Mouse (Mus musculus): ENCODE results near the gene Ncam1.

Gene Ncam1

DNA sequence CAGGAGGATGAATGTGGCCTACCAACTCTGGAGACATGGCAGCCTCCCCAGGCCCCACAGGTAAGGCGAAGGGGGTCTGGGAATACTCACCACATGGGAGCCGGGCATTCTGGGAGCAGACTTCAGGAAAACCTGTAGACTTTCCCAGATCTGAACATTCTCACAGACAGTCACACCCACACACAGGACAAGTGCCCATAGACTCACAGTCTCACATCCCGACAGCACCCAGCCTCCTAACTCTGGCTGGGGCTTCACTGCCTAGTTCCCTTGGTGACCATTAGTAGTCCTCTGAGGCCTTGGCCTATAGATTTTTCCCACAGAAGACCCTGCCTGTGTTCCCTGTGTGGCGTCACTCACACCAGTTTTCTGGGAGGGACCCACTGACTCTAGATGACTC is 288.1 kb downstream of the Ncam1 start:
- DNase-seq (ENCODE audit: extremely low read depth, insufficient read length, low spot score), result no peak

DNA sequence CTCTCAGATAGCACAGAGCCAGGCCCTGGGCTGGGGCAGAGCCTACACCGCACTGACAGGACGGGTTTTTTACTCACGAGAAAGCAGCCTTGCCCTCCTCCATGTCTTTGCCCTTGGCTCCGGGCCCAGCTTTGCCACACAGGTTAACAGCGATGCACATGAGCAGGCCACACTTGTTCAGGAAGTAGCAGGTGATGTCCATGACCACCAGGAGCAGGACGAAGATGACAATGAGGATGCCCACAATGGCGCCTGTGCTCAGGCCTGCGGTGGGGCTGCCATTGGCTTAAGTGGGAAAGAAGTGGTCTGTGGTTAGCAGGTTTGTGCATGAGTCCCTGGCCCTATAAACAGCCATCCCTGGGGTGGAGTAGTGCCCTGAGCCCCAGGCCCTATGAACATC is 289.1 kb downstream of the Ncam1 start:
- no peak for DNase-seq (ENCODE audit: extremely low read depth, insufficient read length, low spot score)

DNA sequence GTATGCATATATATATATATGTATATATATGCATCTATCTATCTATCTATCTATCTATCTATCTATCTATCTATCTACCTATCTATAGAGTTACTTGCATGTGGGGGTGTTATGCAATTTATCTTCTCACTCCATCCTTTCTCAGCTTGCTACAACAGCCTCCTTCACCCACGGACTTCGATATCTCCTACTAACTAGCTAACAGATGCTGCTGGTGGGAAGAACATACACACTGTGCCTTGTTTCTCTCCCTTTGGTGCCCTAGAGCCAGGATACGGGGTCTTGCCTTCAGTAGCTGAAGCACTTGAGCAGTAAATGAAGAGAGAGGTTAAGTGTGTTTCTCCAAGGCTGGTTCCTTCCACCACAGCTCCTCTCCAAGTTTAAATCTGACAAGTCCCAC is 289.6 kb downstream of the Ncam1 start:
- no peak for DNase-seq (ENCODE audit: extremely low read depth, insufficient read length, low spot score)

DNA sequence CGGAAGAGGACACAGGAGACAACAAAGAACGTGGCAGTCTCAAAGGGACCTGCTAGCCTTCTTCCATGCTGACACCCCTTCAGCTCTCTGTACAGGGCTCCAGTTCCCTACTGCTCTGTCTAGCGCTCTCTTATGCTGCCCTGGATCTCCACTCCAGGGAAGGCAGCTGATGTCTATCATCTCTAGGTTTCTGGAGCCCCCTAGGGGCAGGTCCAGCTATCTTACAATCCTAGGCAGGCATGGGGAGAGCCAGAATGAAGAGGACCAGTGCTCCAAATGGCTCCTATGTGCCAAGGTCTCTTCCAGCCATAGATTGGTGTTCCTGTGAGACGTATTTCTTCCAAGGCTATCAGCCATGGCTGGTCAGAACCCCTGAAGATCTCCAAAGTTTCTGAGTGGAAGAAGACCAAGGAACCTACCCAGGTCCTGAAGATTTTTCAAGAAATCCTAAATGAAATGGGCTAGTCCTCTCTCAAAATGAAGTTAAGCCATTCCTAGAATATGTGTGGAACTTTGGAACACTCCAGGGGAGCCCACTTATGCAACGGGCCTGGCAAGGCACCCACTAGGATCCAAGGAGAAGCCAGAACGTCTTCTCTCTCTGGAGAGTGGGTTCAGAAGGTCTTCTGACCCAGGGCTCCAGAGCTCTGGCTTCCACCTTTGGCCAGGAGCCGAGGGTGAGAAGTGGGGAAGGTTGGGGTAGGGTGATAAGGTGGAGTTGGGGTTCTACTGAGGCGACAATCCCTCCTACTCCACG is 290.7 kb downstream of the Ncam1 start:
- no peak for DNase-seq (ENCODE audit: extremely low read depth, insufficient read length, low spot score)

DNA sequence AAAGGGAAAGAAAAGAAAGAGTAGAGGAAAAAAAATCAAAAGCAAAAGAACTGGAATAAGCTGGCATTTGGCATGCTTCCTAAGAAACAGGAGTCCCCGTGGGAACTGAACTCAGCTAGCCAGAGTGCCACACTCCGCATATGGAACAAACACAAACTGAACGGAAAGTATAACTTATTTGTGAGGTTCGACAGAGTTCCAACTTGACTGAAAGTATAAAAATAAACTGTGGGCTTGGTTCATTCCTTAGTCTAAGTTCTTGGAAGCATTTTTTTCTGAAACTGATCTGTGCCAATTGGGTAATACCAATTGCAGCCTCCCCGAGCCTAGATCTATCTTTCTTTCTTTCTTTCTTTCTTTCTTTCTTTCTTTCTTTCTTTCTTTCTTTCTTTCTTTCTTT is 294.1 kb downstream of the Ncam1 start:
- no peak for DNase-seq (ENCODE audit: extremely low read depth, insufficient read length, low spot score)

DNA sequence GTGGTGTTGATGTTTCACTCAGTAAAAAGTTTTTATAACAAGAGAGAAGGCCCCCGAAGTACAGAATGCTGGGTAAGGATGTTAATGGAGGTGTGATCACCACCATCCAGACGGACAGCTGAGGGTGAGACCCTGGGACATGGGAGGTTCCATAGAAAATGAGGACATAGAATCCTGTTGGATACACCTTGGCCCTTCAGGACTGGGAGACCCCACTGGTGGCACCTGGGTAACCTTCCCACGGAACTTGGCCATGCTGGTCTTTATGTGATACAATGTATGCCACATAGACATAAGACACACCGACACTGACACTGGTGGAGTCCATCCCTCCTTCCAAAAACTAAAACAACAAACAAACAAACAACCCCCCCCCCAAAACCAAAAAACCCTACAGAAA is 296.5 kb downstream of the Ncam1 start:
- DNase-seq (ENCODE audit: extremely low read depth, insufficient read length, low spot score), result no peak

DNA sequence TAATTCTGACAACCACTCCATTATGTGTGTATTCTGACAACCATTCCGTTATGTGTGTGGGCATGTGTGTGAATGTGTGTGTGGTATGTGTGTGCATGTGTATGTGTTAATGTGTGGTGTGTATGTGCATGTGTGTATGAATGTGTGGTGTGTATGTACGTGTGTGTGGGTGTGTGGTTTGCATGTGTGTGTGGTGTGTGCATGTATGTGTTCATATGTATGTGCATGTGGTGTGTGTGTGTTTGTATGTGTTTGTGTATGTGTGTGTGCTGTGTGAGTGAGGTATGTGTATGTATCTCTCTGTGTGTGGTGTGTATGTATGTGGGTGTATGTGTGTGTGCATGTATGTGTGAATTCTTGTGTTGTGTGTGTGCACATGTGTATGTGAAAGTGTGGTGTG is 298.8 kb downstream of the Ncam1 start:
- no peak for DNase-seq (ENCODE audit: extremely low read depth, insufficient read length, low spot score)

DNA sequence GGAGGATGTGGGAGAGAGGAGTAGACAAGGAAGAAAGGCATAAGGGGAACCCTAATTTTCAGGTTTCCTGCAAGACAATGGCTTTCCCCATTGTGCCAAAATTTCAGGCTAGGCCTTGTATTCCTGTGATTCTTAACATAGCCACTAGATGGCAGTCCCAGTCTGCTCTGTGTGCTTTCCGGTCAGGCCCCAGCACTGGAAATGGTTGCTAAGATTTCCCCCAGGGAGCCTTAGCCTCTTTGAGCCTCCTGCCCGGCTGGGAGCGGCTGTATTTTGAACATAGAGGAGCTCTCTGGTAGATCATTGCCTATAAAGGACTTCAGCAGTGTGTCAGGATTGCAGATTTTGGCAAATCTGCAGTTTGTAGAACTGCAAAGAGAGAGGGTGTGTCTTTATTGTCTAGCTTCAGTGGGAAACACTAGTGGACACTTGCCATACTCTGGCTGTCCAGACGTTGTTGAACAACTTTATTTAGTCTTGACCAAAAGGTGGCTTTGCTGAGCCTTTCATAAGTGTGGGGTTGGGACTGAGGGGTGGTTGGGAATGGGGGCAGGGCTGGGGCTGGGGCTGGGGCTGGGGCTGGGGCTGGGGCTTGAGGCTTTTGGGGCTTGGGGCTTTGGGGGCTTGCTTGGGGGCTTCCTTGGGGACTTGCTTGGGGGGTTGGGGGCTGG is 304.6 kb downstream of the Ncam1 start:
- DNase-seq (ENCODE audit: extremely low read depth, insufficient read length, low spot score), result no peak

DNA sequence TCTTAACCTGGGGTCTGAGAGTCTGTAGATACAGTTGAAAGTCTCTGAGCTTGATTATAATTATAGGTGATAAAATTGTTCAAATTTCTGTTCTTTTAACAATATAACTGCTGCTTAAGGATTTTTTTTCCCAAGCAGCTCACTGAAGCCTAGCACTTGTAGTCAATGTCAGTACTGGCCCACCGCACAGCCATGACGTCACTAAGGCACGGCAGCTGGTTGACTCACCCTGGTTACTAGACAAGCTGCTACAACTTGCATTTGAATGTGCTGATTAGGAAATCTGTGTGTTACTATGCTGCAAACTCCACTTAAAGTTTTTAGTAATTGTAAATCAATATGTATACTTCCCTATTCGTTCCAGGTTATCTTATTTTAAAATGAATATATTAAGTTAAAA is 308.1 kb downstream of the Ncam1 start:
- no peak for DNase-seq (ENCODE audit: extremely low read depth, insufficient read length, low spot score)

DNA sequence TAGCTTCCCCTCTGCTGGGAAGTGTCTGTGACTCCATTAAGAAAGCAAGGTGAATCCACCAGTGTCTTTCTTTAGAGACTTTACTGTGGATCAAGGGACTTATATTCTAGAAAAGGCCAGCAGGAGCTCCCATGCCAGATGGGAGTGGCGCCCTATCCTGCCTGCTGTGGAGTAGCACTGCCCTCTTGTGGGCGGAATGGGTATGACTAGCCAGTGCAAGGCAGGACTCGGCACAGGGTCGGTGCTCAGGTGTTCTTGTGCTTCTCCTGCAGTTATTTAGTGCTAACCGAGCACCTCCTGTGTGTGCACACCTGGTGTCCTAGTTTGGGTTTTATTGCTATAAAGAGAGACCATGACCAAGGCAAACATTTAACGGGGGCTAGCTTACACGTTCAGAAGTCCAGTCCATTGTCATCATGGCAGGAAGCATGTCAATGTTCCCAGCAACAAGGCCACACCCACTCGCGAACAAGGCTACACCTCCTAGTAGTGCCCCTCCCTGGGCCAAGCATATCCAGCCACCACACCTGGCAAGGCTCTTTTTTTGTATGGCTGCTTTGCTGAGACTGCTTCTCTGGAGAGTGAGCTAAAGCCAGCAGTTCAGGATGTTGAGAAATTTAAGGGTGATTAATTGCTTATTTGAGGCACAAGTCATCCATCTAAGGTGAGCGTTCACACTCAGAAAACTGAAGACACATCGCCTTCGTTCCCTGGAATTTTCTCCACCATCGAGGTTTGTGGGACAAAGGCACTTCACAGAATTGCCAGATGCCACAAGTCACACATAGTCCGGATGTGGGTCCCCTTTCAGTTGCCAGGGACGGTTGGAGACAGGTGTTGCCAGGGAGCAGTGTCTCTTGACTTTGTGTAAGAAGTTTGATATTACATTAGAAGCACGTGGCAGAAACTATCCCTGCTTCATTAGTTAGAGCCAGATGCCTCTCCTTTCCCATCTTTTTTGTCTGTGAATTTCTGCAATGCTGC is 309.5 kb downstream of the Ncam1 start:
- DNase-seq (ENCODE audit: extremely low read depth, insufficient read length, low spot score), result peak; percentile 30

DNA sequence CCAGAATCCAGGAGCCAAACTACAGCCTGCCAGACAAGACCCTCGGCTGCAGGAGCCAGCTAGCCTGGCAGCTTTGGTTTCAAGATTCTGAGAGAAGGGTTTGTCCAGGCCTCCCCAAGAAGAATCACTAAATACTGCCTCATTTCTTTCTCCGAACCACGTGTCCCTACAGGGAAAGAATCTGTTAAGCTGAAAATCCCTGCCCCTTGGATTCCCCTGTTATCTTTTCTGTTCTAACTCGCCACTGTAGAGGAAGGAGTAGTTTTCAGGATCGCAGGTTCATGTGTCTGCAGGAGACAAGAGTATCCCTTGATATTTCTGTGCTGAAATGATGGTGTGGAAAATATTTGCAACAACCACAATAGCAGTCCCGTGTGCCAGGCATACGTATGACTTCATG is 310.5 kb downstream of the Ncam1 start:
- DNase-seq (ENCODE audit: extremely low read depth, insufficient read length, low spot score), result no peak

DNA sequence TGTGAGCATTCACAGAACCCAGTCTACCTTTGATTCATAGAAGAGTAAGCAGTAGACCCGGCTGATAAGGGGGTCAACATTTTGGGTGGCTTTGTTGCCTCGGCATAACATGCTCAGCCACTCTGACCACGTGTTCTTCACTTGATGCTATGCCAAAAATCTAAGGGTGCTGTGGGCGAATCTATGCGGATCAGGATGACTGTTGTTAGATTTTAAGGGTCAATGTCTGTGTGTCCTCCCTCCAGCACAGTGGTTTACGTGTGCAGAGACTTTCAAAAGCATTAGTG is 311.1 kb downstream of the Ncam1 start:
- DNase-seq (ENCODE audit: extremely low read depth, insufficient read length, low spot score), result no peak

DNA sequence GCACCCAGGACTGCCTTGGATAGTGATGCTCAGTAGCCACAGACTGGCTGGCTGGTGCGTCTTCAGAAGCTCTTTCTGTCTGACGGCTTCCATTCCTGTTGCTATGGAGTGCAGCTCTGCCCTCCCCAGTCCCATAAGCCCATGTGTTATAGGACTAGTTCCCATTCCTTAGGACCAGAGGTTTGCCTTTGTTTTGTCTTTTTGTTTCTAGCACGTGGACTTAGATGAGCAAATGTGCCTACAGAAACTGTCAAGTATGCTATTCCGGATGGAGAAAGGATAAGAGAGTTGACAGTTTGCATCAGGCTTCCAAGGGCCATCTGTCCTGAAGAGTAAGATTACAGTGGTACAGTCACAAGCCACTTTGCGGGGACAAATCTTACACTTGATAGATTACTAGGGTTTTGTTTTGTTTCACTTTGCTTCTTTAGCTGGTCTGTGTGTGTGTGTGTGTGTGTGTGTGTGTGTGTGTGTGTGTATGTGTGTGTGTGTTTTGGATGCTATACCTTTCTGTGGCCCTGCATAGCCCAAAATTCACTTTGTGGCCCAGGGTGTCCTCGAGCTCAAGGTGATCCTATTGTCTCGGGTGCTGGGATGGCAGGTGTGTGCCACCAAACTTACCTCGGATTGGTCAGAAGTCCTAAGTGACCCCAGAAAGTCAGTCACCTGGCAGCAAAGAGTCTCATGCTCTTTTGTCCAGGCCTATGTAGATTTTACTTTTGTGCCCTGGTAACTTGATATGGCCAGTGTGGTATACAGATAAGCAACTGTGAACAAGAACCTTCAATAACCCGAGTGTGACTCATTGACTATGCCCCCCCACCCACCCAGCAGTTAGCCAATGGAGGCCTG is 311.7 kb downstream of the Ncam1 start:
- DNase-seq (ENCODE audit: extremely low read depth, insufficient read length, low spot score), result no peak

DNA sequence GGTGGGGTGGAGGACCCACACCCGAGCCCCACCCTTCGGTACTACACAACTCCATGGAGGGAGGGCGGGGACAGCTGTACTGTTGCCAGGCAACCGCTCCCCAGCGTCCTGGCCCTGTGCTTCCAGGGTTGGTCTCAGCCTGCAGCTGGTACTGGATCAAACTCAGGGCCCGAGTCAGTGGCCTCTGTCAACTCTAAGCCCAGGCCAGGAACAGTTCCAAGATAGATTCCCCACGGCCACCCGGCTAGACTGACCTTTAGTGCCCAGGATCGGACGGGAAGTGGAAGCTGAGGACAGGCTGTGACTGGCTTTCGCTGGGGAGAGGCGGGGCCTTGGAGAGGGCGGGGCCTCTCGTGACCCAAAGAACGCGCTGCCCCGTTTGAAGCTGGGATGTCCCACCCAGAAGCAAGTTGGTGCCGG is 312.8 kb downstream of the Ncam1 start, which contains the start of gene Ttc12:
Gene Ttc12, minus strand, starts transcription at position 334 of the 420 bp plus-strand sequence.
- DNase-seq (ENCODE audit: extremely low read depth, insufficient read length, low spot score), result no peak

DNA sequence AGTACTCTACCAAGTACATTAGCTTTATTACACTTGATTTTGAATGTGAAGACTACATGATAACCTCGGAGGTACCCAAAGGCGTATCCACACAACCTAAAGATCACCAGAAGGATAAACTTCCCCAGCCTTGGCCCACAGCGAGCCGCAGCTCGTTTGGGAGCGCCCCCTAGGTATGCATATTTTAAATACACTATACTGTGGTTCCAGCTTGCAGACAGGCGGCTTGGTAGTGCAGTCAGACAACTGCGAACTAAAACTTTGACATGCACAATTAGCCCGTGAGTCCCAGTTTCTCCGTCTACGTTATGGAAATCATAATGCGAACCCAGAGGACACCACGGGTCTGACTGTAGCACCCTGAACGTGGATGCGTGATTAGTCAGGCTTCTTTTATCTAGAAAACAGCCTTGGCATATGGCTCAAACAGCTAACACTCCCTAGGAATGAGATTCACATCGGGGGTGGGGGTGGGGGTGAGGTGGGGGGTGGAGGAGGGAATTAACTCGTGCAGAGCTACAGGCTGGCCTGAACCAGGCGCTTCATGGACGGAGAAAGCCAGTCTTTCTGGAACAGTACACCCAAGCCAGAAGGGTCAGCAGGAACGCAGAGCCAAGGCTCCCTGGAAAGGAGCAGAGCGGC is 313.4 kb downstream of the Ncam1 start:
- DNase-seq (ENCODE audit: extremely low read depth, insufficient read length, low spot score), result no peak

DNA sequence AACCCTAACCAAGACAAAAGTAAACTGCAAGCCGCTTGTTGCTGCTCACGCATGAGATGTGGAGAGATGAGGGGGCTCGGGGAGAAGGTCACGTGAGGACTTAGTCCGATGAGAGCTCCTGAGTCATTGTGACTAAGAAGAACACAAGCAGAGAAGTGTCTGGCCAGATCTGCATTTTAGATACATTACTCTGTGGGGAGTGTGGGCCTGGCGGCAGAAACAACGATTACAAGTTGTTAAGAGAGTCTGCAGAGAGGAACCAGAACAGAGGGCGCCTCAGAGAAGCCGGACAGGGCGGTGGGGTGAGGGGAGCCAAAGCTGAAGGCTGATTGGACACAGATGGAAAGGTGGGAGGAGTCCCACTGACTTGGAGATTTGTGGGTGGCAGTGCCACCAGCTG is 315.4 kb downstream of the Ncam1 start:
- DNase-seq (ENCODE audit: extremely low read depth, insufficient read length, low spot score), result no peak

DNA sequence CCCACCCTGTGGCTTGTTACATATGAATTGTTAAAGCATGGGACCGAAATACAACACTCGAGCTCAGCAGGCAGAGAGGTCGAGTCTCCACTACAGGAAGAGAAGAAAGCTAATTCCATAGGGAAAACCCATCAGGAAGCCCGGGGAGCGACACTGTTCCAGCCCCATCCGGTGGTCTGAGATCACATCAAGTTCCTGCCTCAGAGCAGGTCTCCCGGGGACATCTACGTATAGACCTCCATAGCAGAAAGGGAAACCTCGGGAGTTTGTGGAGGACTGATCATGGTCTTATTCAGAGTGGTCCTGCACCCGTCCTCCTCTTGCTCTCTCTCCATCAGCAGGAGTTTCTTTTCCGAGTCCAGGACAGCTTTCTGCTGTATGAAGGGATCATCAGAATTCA is 326.6 kb downstream of the Ncam1 start:
- DNase-seq (ENCODE audit: extremely low read depth, insufficient read length, low spot score), result no peak

DNA sequence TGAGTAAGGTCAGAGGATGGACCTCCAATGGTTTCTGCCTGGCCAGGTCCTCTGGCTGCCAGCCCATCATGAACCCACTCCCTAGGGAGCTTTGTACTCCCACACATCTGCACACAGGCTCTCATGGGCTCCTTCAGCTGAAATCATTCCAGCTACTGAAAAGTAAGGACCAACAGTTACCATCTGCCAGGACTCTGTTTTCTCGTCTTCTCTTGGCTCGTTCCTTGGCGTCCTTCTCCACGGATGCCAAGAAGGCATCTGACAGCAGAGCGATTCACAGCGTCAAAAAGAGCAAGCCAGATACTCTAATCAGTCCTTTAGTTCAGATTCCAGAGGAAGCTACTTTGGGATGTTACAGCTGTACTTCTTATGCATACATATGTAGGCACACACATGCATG is 327.8 kb downstream of the Ncam1 start:
- no peak for DNase-seq (ENCODE audit: extremely low read depth, insufficient read length, low spot score)

DNA sequence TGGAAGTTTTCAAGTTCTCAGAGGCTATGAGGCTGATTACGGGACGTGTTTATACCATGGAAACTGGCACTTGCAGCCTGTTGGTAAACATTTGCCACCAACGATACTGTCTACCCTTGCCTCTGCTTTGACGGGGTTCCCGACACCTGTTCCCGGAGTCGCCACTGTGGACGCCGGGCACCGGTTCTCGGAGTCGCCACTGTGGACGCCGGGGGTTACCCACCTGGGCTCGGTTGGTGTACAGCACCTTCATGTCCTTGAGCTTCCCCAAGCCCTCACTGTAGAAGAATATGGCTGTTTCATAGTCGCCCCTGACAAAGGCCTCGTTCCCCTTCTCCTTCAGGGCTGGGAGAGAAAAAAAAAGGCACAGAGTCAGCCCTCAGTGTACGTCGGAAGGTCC is 328.7 kb downstream of the Ncam1 start:
- DNase-seq (ENCODE audit: extremely low read depth, insufficient read length, low spot score), result no peak

DNA sequence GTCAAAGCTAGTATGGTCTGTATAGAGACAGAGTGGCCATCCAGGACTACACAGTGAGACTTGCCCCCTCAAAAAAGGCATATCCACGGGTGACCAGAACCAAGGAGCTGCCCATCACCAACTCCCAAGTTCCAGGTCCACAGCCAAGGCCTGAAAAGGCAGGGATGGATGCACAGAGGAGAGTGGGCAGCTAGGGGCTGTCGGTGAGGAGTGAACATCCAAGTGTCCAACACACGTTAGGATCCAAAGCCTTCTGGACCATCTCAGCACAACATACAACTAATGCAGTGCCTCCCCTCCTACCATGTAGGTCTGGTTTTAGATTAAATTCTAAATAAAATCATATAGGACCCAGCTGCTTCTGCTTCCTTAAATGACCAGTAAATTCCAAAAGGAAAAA is 342.6 kb downstream of the Ncam1 start:
- no peak for DNase-seq (ENCODE audit: extremely low read depth, insufficient read length, low spot score)

Data from 3134 (cell line).